Mouse (Mus musculus): Measurements from ENCODE around the gene Scaf1.

GRCm38 (mm10) chr7:44956266-44956665 is 59.9 kb downstream of the Scaf1 start:
- TF ChIP-seq CTCF (IDR thresholded peaks at IDR 0.05; ENCODE audit: low read depth, low read length) = no peak
- no peak for TF ChIP-seq POLR2A (IDR thresholded peaks at IDR 0.05; ENCODE audit: borderline replicate concordance, low read depth, low read length)
